In the genomic region with DNA sequence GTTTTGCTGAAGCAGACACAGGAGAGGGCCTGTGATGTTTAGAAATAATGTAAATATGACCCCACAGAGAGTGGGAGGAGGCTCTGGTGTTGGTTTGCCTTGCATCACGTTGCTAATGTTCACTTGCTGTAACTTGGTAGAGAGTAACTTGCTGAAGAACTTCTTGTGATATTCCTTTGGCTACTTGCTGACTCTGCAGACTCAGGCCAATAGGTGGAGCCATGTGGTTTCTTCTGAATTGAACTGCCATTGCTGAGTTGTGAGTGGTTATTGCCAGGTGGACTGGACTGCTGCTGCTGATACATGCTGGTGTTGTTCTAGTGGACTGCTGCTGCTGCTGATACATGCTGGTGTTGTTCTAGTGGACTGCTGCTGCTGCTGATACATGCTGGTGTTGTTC, we compare ENCODE assay signal across 8 mouse cellular contexts. TPM values are rescaled to one million over a fixed set of nuclear protein-coding genes. Genes with fewer than 3 reads are reported as not detected.
DNase-seq lines count a peak whose midpoint lies in the region; ATAC-seq and TF ChIP-seq lines count a peak whose summit lies in the region.

No protein-coding gene starts in this region.

- H3K4me3 ChIP-seq in forebrain, postnatal 0 days (ENCODE audit: low read depth, low read length), result no peak overlapping the region
- no peak overlapping the region for H3K4me3 ChIP-seq in forebrain, embryonic 12.5 days (replicated peaks)

- H3K36me3 ChIP-seq in forebrain, postnatal 0 days (ENCODE audit: insufficient read depth), result no peaks in the 10 kb centered on the region
- H3K36me3 ChIP-seq in forebrain, embryonic 12.5 days (replicated peaks), result no peaks in the 10 kb centered on the region

- H3K9ac ChIP-seq in forebrain, postnatal 0 days, result no peak overlapping the region
- H3K9ac ChIP-seq in forebrain, embryonic 12.5 days, result no peak overlapping the region

- no peak overlapping the region for H3K4me2 ChIP-seq in forebrain, postnatal 0 days (ENCODE audit: low read depth)
- H3K4me2 ChIP-seq in forebrain, embryonic 12.5 days, result no peak overlapping the region

- no peak for DNase-seq in forebrain, postnatal 0 days
- DNase-seq in ovary, postnatal 36 days (ENCODE audit: low spot score), result peak; percentile 25
- DNase-seq in ovary, adult 18-20 months (ENCODE audit: low spot score), result no peak
- DNase-seq in brain, embryonic 14.5 days (ENCODE audit: low read depth), result peak; percentile 55
- peak; percentile 62 for DNase-seq in lung, postnatal 10 days
- DNase-seq in ovary, postnatal 14 days (ENCODE audit: low spot score), result no peak
- no peak for DNase-seq in gastrocnemius, postnatal 25 days

- no peak for TF ChIP-seq POLR2A in brain, embryonic 14.5 days (IDR thresholded peaks at IDR 0.05; ENCODE audit: borderline replicate concordance, extremely low read depth, insufficient read depth, insufficient read length, poor library complexity, severe bottlenecking)

- H3K4me1 ChIP-seq in forebrain, postnatal 0 days (ENCODE audit: insufficient read depth), result no peaks in the 10 kb centered on the region
- H3K4me1 ChIP-seq in forebrain, embryonic 12.5 days, result no peaks in the 10 kb centered on the region

- H3K9me3 ChIP-seq in forebrain, postnatal 0 days (ENCODE audit: low read length), result no peaks in the 10 kb centered on the region
- H3K9me3 ChIP-seq in forebrain, embryonic 12.5 days, result no peaks in the 10 kb centered on the region

- peak; percentile 42 for TF ChIP-seq CTCF in forebrain, postnatal 0 days (IDR thresholded peaks at IDR 0.05; ENCODE audit: low read depth)
- peak; percentile 37; the same call in 1 of the 2 replicates for TF ChIP-seq CTCF in brain, embryonic 14.5 days (IDR thresholded peaks at IDR 0.05; ENCODE audit: borderline replicate concordance, extremely low read depth, insufficient read depth, insufficient read length)

- H3K27me3 ChIP-seq in forebrain, postnatal 0 days (ENCODE audit: insufficient read depth, low read length), result no peaks in the 10 kb centered on the region
- no peaks in the 10 kb centered on the region for H3K27me3 ChIP-seq in forebrain, embryonic 12.5 days

- 17% methylated on average over 1 of the region's 1 CpGs for WGBS in forebrain, postnatal 0 days
- WGBS in forebrain, embryonic 12.5 days, result 23% methylated on average over 1 of the region's 1 CpGs

- ATAC-seq in forebrain, postnatal 0 days, result no peak
- no peak for ATAC-seq in forebrain, embryonic 12.5 days (ENCODE audit: low FRiP score)

- H3K27ac ChIP-seq in forebrain, postnatal 0 days (ENCODE audit: low read depth, low read length), result no peak overlapping the region
- H3K27ac ChIP-seq in forebrain, embryonic 12.5 days, result no peak overlapping the region

RNA-seq across cellular contexts. Expression of gene Ceacam1, which starts 8.8 kb away (rescaled TPM):
- total RNA-seq in forebrain, postnatal 0 days (2014; rRNA removed), result 0.24 and 0.31 TPM in 2 replicates
- 0.75 and 1.4 TPM in 2 replicates for polyA plus RNA-seq in forebrain, postnatal 0 days (2015; fragmentation: Nextera tagmentation; extraction: Ambion mirVana)
- polyA plus RNA-seq in forebrain, embryonic 12.5 days (2016; fragmentation: Nextera tagmentation; extraction: Ambion mirVana), result 0.23 and 0.51 TPM in 2 replicates
- polyA plus RNA-seq in brain, embryonic 14.5 days (2012; rRNA removed), result 0.87 and 1.1 TPM in 2 replicates
- total RNA-seq in gastrocnemius, postnatal 25 days (2021), result 1 to 10 TPM; 4.1 to 5.2 TPM

RNA-seq across cellular contexts. Expression of gene Ceacam2, which starts 53.5 kb away (rescaled TPM):
- not detected in 2 replicates for total RNA-seq in forebrain, postnatal 0 days (2014; rRNA removed)
- polyA plus RNA-seq in forebrain, postnatal 0 days (2015; fragmentation: Nextera tagmentation; extraction: Ambion mirVana), result not detected in 2 replicates
- polyA plus RNA-seq in forebrain, embryonic 12.5 days (2016; fragmentation: Nextera tagmentation; extraction: Ambion mirVana), result not detected in 2 replicates
- polyA plus RNA-seq in brain, embryonic 14.5 days (2012; rRNA removed), result not detected in 2 replicates
- total RNA-seq in gastrocnemius, postnatal 25 days (2021), result under 1 TPM; 0.49 to 0.59 TPM

Comparison
In these comparisons a context has a peak if more than half of its experiments do, and no peak if none do; other contexts are left out.
1. DNase-seq: peak in ovary, postnatal 36 days (single experiment), brain, embryonic 14.5 days (single experiment) and lung, postnatal 10 days (single experiment); none in forebrain, postnatal 0 days (single experiment), ovary, adult 18-20 months (single experiment), ovary, postnatal 14 days (single experiment) and gastrocnemius, postnatal 25 days (single experiment).